Mouse (Mus musculus) mesoderm, embryonic 11.5 days (tissue): ENCODE measurements at regions not wholly inside any gene's neighbourhood (a gene's known extent, or its start where the extent isn't known, plus 50 kb on each side); places are given as distances from the start of the nearest gene placed in this dataset.

Experiments
- DNase-seq: peaks from one replicate; pipeline ENCODE4 v3.0.0-alpha.2; 2012; ENCODE audit warnings: low read depth, low spot score

DNA sequence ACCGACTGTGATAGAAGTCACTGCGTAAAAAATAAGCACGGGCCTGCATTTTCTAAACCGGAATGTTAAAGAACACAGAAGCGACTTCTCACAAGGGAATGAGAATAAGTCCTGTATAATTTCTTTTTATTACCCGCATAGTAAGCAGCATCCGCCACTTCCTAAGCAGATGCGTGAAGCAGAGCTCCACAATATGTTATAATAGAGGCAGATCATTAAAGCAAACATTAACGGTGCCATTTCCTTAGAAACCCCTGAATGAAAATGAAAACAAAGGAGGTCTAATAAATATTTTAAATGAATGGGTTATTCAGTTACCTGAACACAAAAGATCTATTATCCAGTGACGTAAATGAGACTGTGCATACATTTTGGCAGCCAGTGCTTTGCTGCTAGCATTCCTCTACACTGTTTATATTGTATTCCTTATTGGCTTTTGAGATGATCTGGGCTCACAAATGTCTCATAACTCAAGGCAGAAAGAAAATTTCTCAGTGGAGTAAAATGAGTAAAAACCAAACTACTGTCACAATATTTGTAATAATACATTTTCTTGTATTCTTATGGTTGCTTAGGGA, 566.6 kb upstream of the Epha6 start:
- DNase-seq, result peak; percentile 24

- DNase-seq, result no peak
Observed at GRCm38 (mm10) chr16:61138106-61138505, 532.8 kb upstream of the Epha6 start.
